Mouse (Mus musculus): Measurements from ENCODE around the gene Tbc1d9b. TPM values are rescaled to one million over a fixed set of nuclear protein-coding genes. Genes with fewer than 3 reads are reported as not detected.
A peak's percentile ranks its signal among the peaks of the same experiment; 100 is the strongest.

Gene Tbc1d9b
- polyA plus RNA-seq, 1 experiment from 2014 or later: 9.1 TPM

- no peak for TF ChIP-seq CTCF (IDR thresholded peaks at IDR 0.05; ENCODE audit: low read depth)
- TF ChIP-seq EP300 (IDR thresholded peaks at IDR 0.05; ENCODE audit: low read depth): no peak
- Histone ChIP-seq H3K27me3 (ENCODE audit: insufficient read depth, low read length) (no peaks in the 10 kb centered on the region), H3K4me2 (ENCODE audit: low read depth, low read length) (no peak overlapping the region), H3K27ac (ENCODE audit: low read depth) (no peak overlapping the region), H3K4me3 (ENCODE audit: low read depth, low read length) (no peak overlapping the region), H3K9ac (replicated peaks) (no peak overlapping the region), H3K36me3 (replicated peaks; ENCODE audit: insufficient read depth, low read length) (peaks cover 76% of the 10 kb centered on the region), H3K9me3 (ENCODE audit: low read length) (no peaks in the 10 kb centered on the region), H3K4me1 (ENCODE audit: insufficient read depth) (peaks cover 8% of the 10 kb centered on the region)
- no peak for DNase-seq
- WGBS (ENCODE audit: insufficient replicate concordance): 92% methylated on average over 13 of the region's 13 CpGs
- no peak for ATAC-seq
These were observed 14.9 kb downstream of the Tbc1d9b start for GRCm38 (mm10) chr11:50146121-50146520.

- Histone ChIP-seq H3K9ac (replicated peaks) (peak overlapping the region; percentile 16; the same call in 1 of the 2 replicates), H3K27me3 (ENCODE audit: insufficient read depth, low read length) (no peaks in the 10 kb centered on the region), H3K4me1 (ENCODE audit: insufficient read depth) (peaks cover 8% of the 10 kb centered on the region), H3K36me3 (replicated peaks; ENCODE audit: insufficient read depth, low read length) (peaks cover 78% of the 10 kb centered on the region), H3K4me2 (ENCODE audit: low read depth, low read length) (no peak overlapping the region), H3K9me3 (ENCODE audit: low read length) (no peaks in the 10 kb centered on the region), H3K4me3 (ENCODE audit: low read depth, low read length) (no peak overlapping the region), H3K27ac (ENCODE audit: low read depth) (no peak overlapping the region)
- WGBS (ENCODE audit: insufficient replicate concordance): 46% methylated on average over 9 of the region's 9 CpGs
- no peak for TF ChIP-seq EP300 (IDR thresholded peaks at IDR 0.05; ENCODE audit: low read depth)
- TF ChIP-seq CTCF (IDR thresholded peaks at IDR 0.05; ENCODE audit: low read depth): no peak
- ATAC-seq (no peak), DNase-seq (no peak)
These were observed 16.2 kb downstream of the Tbc1d9b start for GRCm38 (mm10) chr11:50147267-50147957.

GRCm38 (mm10) chr11:50147958-50148476, 16.8 kb downstream of the Tbc1d9b start:
- peaks cover 78% of the 10 kb centered on the region for H3K36me3 ChIP-seq (replicated peaks; ENCODE audit: insufficient read depth, low read length)
- H3K4me2 ChIP-seq (ENCODE audit: low read depth, low read length): no peak overlapping the region
- no peaks in the 10 kb centered on the region for H3K9me3 ChIP-seq (ENCODE audit: low read length)
- H3K4me1 ChIP-seq (ENCODE audit: insufficient read depth): peaks cover 8% of the 10 kb centered on the region
- DNase-seq (no peak), ATAC-seq (no peak)
- no peak for TF ChIP-seq CTCF (IDR thresholded peaks at IDR 0.05; ENCODE audit: low read depth)
- TF ChIP-seq EP300 (IDR thresholded peaks at IDR 0.05; ENCODE audit: low read depth): no peak
- H3K27me3 ChIP-seq (ENCODE audit: insufficient read depth, low read length): no peaks in the 10 kb centered on the region
- 92% methylated on average over 11 of the region's 11 CpGs for WGBS (ENCODE audit: insufficient replicate concordance)
- no peak overlapping the region for H3K9ac ChIP-seq (replicated peaks)
- no peak overlapping the region for H3K4me3 ChIP-seq (ENCODE audit: low read depth, low read length)
- no peak overlapping the region for H3K27ac ChIP-seq (ENCODE audit: low read depth)

- peaks cover 8% of the 10 kb centered on the region for H3K4me1 ChIP-seq (ENCODE audit: insufficient read depth)
- TF ChIP-seq EP300 (IDR thresholded peaks at IDR 0.05; ENCODE audit: low read depth) (no peak), CTCF (IDR thresholded peaks at IDR 0.05; ENCODE audit: low read depth) (no peak)
- no peak overlapping the region for H3K4me2 ChIP-seq (ENCODE audit: low read depth, low read length)
- H3K4me3 ChIP-seq (ENCODE audit: low read depth, low read length): no peak overlapping the region
- DNase-seq (no peak), ATAC-seq (peak; percentile 19; the same call in 1 of the 2 replicates)
- H3K27ac ChIP-seq (ENCODE audit: low read depth): peak overlapping the region; percentile 51; the same call in 1 of the 2 replicates
- peaks cover 79% of the 10 kb centered on the region for H3K36me3 ChIP-seq (replicated peaks; ENCODE audit: insufficient read depth, low read length)
- no peaks in the 10 kb centered on the region for H3K9me3 ChIP-seq (ENCODE audit: low read length)
- no peaks in the 10 kb centered on the region for H3K27me3 ChIP-seq (ENCODE audit: insufficient read depth, low read length)
- H3K9ac ChIP-seq (replicated peaks): no peak overlapping the region
- WGBS (ENCODE audit: insufficient replicate concordance): 83% methylated on average over 7 of the region's 7 CpGs
These were observed 18.0 kb downstream of the Tbc1d9b start for GRCm38 (mm10) chr11:50149200-50149599.

GRCm38 (mm10) chr11:50149603-50150150, 18.5 kb downstream of the Tbc1d9b start:
- 75% methylated on average over 9 of the region's 9 CpGs for WGBS (ENCODE audit: insufficient replicate concordance)
- DNase-seq (no peak), ATAC-seq (0 out of 2 replicates have a peak, but pooled peaks have one; percentile 5)
- H3K27ac ChIP-seq (ENCODE audit: low read depth): peak overlapping the region; percentile 51; the same call in 1 of the 2 replicates
- H3K4me1 ChIP-seq (ENCODE audit: insufficient read depth): peaks cover 8% of the 10 kb centered on the region
- no peak overlapping the region for H3K4me2 ChIP-seq (ENCODE audit: low read depth, low read length)
- TF ChIP-seq EP300 (IDR thresholded peaks at IDR 0.05; ENCODE audit: low read depth): no peak
- TF ChIP-seq CTCF (IDR thresholded peaks at IDR 0.05; ENCODE audit: low read depth): no peak
- H3K27me3 ChIP-seq (ENCODE audit: insufficient read depth, low read length): no peaks in the 10 kb centered on the region
- H3K4me3 ChIP-seq (ENCODE audit: low read depth, low read length): no peak overlapping the region
- H3K36me3 ChIP-seq (replicated peaks; ENCODE audit: insufficient read depth, low read length): peaks cover 80% of the 10 kb centered on the region
- H3K9me3 ChIP-seq (ENCODE audit: low read length): no peaks in the 10 kb centered on the region
- no peak overlapping the region for H3K9ac ChIP-seq (replicated peaks)

- H3K9ac ChIP-seq (replicated peaks): no peak overlapping the region
- peaks cover 10% of the 10 kb centered on the region for H3K4me1 ChIP-seq (ENCODE audit: insufficient read depth)
- no peaks in the 10 kb centered on the region for H3K27me3 ChIP-seq (ENCODE audit: insufficient read depth, low read length)
- no peak overlapping the region for H3K4me2 ChIP-seq (ENCODE audit: low read depth, low read length)
- TF ChIP-seq EP300 (IDR thresholded peaks at IDR 0.05; ENCODE audit: low read depth): no peak
- no peak for TF ChIP-seq CTCF (IDR thresholded peaks at IDR 0.05; ENCODE audit: low read depth)
- no peaks in the 10 kb centered on the region for H3K9me3 ChIP-seq (ENCODE audit: low read length)
- H3K27ac ChIP-seq (ENCODE audit: low read depth): no peak overlapping the region
- ATAC-seq: no peak
- 83% methylated on average over 3 of the region's 3 CpGs for WGBS (ENCODE audit: insufficient replicate concordance)
- DNase-seq: no peak
- no peak overlapping the region for H3K4me3 ChIP-seq (ENCODE audit: low read depth, low read length)
- H3K36me3 ChIP-seq (replicated peaks; ENCODE audit: insufficient read depth, low read length): peaks cover 76% of the 10 kb centered on the region
These were observed 20.2 kb downstream of the Tbc1d9b start for GRCm38 (mm10) chr11:50151374-50151773.

Data from liver, postnatal 0 days (tissue).